Mouse (Mus musculus) liver, embryonic 14.5 days (tissue): ENCODE measurements at regions not wholly inside any gene's neighbourhood (a gene's known extent, or its start where the extent isn't known, plus 50 kb on each side); places are given as distances from the start of the nearest gene placed in this dataset.

ENCODE experiments used
- CTCF ChIP-seq: IDR thresholded peaks from 2 replicates; pipeline ENCODE4 v1.5.1; 2016; ENCODE audit warnings: antibody characterized with exemption, low read depth, control low read depth
- EP300 ChIP-seq: IDR thresholded peaks from 2 replicates; pipeline ENCODE4 v1.6.1; 2016; ENCODE audit warnings: antibody characterized with exemption, low read depth

DNA sequence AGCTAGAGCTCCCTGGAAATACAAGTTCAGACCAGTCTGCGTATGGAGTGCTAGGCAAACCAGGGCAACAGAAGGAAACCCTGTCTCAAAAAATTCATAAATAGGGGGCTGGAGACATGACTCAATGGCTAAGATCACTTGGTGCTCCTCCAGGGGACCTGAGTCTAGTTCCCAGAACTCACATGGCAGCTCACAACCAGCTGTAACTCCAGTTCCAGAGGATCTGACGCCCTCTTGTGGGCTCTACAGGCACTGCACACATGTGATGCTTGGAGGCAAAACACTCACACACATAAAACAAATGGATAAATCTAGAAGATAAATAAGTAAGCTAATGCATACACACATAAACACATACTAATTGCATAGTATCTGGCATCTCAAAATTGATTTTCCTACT is 59.1 kb upstream of the Ephb1 start:
- 0 out of 2 replicates have a peak, but pooled peaks have one; percentile 25 for TF ChIP-seq CTCF
- TF ChIP-seq EP300: no peak
